Comparison of ENCODE assay signal across 30 mouse cellular contexts in genomic region chr1:179814616-179815015, GRCm38 (mm10). TPM values are rescaled to one million over a fixed set of nuclear protein-coding genes. Genes with fewer than 3 reads are reported as not detected.
DNase-seq lines count a peak whose midpoint lies in the region; ATAC-seq lines count a peak whose summit lies in the region.
"Had no signal": no experiment of that assay in that cellular context is flagged by ENCODE, and none has a peak within 500 bp of the region (broad histone marks: within the 10 kb centered on the region; RNA-seq: fewer than 3 reads in every experiment).

No protein-coding gene starts in this region.

- DNase-seq in frontal cortex, adult 2 months (ENCODE audit: extremely low spot score in 1 of 2, low spot score in 1 of 2) = peak; percentile 59 to 74
- peak; percentile 61 to 62 for DNase-seq in frontal cortex, postnatal 36 days (ENCODE audit: low spot score in 2 of 2)
- no peak for DNase-seq in cerebellum, adult 9-10 months
- no peak for DNase-seq in urinary bladder, postnatal 4 days (ENCODE audit: low spot score in 2 of 2)
- DNase-seq: adrenal gland, postnatal 10 days; cerebellum, adult 2 months; gastrocnemius, postnatal 10 days; heart, postnatal 10 days; kidney, postnatal 36 days; liver; lung, postnatal 4 days; thymus, adult 18-20 months; thymus, postnatal 4 days had no signal

- peaks cover 2% of the 10 kb centered on the region for H3K27me3 ChIP-seq in megakaryocyte, embryonic 14.5 days (replicated peaks)
- H3K27me3 ChIP-seq: heart, embryonic 12.5 days; midbrain, embryonic 12.5 days; neural tube, embryonic 15.5 days; stomach, embryonic 15.5 days had no signal

- H3K9me3 ChIP-seq in megakaryocyte, embryonic 14.5 days = peaks cover 4% of the 10 kb centered on the region; the same call in 1 of the 2 replicates
- H3K9me3 ChIP-seq: hindbrain, embryonic 10.5 days; limb, embryonic 10.5 days; midbrain, embryonic 12.5 days; neural tube, embryonic 15.5 days; stomach, embryonic 15.5 days had no signal

- no peak for ATAC-seq in megakaryocyte, adult 5-6 weeks (ENCODE audit: poor library complexity, severe bottlenecking)
- ATAC-seq in megakaryocyte-erythroid progenitor cell, adult 5-6 weeks (replicated peaks; ENCODE audit: low FRiP score, low TSS enrichment, poor library complexity, severe bottlenecking) = 0 out of 2 replicates have a peak, but pooled peaks have one; percentile 33
- ATAC-seq: activated CD4-positive, CD25-positive, alpha-beta regulatory T cell, adult 4 months; forebrain, embryonic 16.5 days; hindbrain, postnatal 0 days; intestine, postnatal 0 days had no signal

- peaks cover 25% of the 10 kb centered on the region for H3K4me1 ChIP-seq in megakaryocyte, embryonic 14.5 days
- H3K4me1 ChIP-seq: embryonic facial prominence, embryonic 10.5 days; heart, embryonic 12.5 days; hindbrain, embryonic 10.5 days; limb, embryonic 10.5 days; midbrain, embryonic 12.5 days; neural tube, embryonic 15.5 days; stomach, embryonic 15.5 days had no signal

- peak overlapping the region; percentile 31 for H3K4me3 ChIP-seq in megakaryocyte, embryonic 14.5 days (replicated peaks)
- H3K4me3 ChIP-seq: embryonic facial prominence, embryonic 10.5 days; heart, embryonic 12.5 days; hindbrain, embryonic 10.5 days; limb, embryonic 10.5 days; midbrain, embryonic 12.5 days; neural tube, embryonic 15.5 days; stomach, embryonic 15.5 days had no signal

- peaks cover 3% of the 10 kb centered on the region for H3K36me3 ChIP-seq in megakaryocyte, embryonic 14.5 days (replicated peaks; ENCODE audit: low read length)
- H3K36me3 ChIP-seq: embryonic facial prominence, embryonic 10.5 days; heart, embryonic 12.5 days; hindbrain, embryonic 10.5 days; limb, embryonic 10.5 days; midbrain, embryonic 12.5 days; neural tube, embryonic 15.5 days; stomach, embryonic 15.5 days had no signal

RNA-seq across cellular contexts. Expression of gene Ahctf1, which starts 11.1 kb away (rescaled TPM):
- polyA plus RNA-seq in megakaryocyte, embryonic 14.5 days (2012; ENCODE audit: insufficient read depth, low replicate concordance) = 3.5 and 10.5 TPM in 2 replicates
- total RNA-seq in megakaryocyte, adult 5-6 weeks (2015) = 25.4 and 26.5 TPM in 2 replicates
- total RNA-seq in megakaryocyte, adult 5-6 weeks (2017) = 28.3 and 31.5 TPM in 2 replicates
- 30.3 and 32.8 TPM in 2 replicates for polyA plus RNA-seq in frontal cortex, adult 2 months (2012; rRNA removed)
- 145 and 151 TPM in 2 replicates for total RNA-seq in megakaryocyte-erythroid progenitor cell, adult 5-6 weeks (2014; fragmentation: Nextera tagmentation)
- 189 and 190 TPM in 2 replicates for total RNA-seq in megakaryocyte-erythroid progenitor cell, adult 5-6 weeks (2017)

RNA-seq across cellular contexts. Expression of gene Gm10518, which starts 11.4 kb away (rescaled TPM):
- polyA plus RNA-seq in megakaryocyte, embryonic 14.5 days (2012; ENCODE audit: insufficient read depth, low replicate concordance) = not detected in 2 replicates
- not detected in 2 replicates for total RNA-seq in megakaryocyte, adult 5-6 weeks (2015)
- total RNA-seq in megakaryocyte, adult 5-6 weeks (2017) = 0.12 and 0.18 TPM in 2 replicates
- not detected in 2 replicates for polyA plus RNA-seq in frontal cortex, adult 2 months (2012; rRNA removed)
- 0.94 TPM in 1 of 2 replicates, not detected in the other for total RNA-seq in megakaryocyte-erythroid progenitor cell, adult 5-6 weeks (2014; fragmentation: Nextera tagmentation)
- total RNA-seq in megakaryocyte-erythroid progenitor cell, adult 5-6 weeks (2017) = 0.09 and 1.9 TPM in 2 replicates
- total RNA-seq: adrenal gland, postnatal 10 days; common myeloid progenitor, adult 5-6 weeks; gastrocnemius, postnatal 10 days; granulocyte monocyte progenitor cell, adult 5-6 weeks; heart, postnatal 10 days had no signal
- polyA plus RNA-seq: activated CD4-positive, CD25-positive, alpha-beta regulatory T cell, adult 4 months; cerebellum, adult 2 months; forebrain, embryonic 16.5 days; heart, embryonic 12.5 days; intestine, postnatal 0 days; lung, embryonic 16.5 days; neural tube, embryonic 15.5 days had no signal

Comparison
In these comparisons a context has a peak if more than half of its experiments do, and no peak if none do; other contexts are left out.
1. DNase-seq: peak in frontal cortex, adult 2 months (2 of 2) and frontal cortex, postnatal 36 days (2 of 2); none in cerebellum, adult 9-10 months (single experiment) and urinary bladder, postnatal 4 days (0 of 2).
2. RNA of gene Ahctf1, which starts 11.1 kb away (total RNA-seq): 145 to 190 TPM in megakaryocyte-erythroid progenitor cell, adult 5-6 weeks; 25.4 to 31.5 TPM in megakaryocyte, adult 5-6 weeks; every median in the first group is over 4 times any median in the second.